27 mouse cellular contexts compared by ENCODE assay signal in genomic region chr11:114300611-114301319, GRCm38 (mm10).
A peak's percentile ranks its signal among the peaks of the same experiment; 100 is the strongest.
DNase-seq lines count a peak whose midpoint lies in the region; ATAC-seq lines count a peak whose summit lies in the region.
"Had no signal": no experiment of that assay in that cellular context is flagged by ENCODE, and none has a peak within 500 bp of the region (broad histone marks: within the 10 kb centered on the region; RNA-seq: fewer than 3 reads in every experiment).

No protein-coding gene starts in this region.

- H3K36me3 ChIP-seq in forebrain, embryonic 14.5 days (ENCODE audit: control insufficient read depth, insufficient read depth, low read length), result no peaks in the 10 kb centered on the region
- H3K36me3 ChIP-seq in forebrain, embryonic 11.5 days (ENCODE audit: control insufficient read depth, insufficient read depth, low read length), result no peaks in the 10 kb centered on the region
- H3K36me3 ChIP-seq in midbrain, embryonic 14.5 days (ENCODE audit: control insufficient read depth, insufficient read depth, low read length), result no peaks in the 10 kb centered on the region
- H3K36me3 ChIP-seq in midbrain, embryonic 10.5 days, result no peaks in the 10 kb centered on the region
- H3K36me3 ChIP-seq in forebrain, embryonic 15.5 days, result no peaks in the 10 kb centered on the region
- H3K36me3 ChIP-seq in neural tube, embryonic 13.5 days, result no peaks in the 10 kb centered on the region
- H3K36me3 ChIP-seq: kidney, embryonic 15.5 days; limb, embryonic 13.5 days; lung, embryonic 15.5 days had no signal

- H3K9me3 ChIP-seq in forebrain, embryonic 14.5 days (replicated peaks; ENCODE audit: control insufficient read depth, low read length), result no peaks in the 10 kb centered on the region
- no peaks in the 10 kb centered on the region for H3K9me3 ChIP-seq in forebrain, embryonic 11.5 days (ENCODE audit: control insufficient read depth, low read length)
- no peaks in the 10 kb centered on the region for H3K9me3 ChIP-seq in midbrain, embryonic 14.5 days (ENCODE audit: control insufficient read depth, low read length)
- H3K9me3 ChIP-seq in midbrain, embryonic 10.5 days (replicated peaks), result no peaks in the 10 kb centered on the region
- no peaks in the 10 kb centered on the region for H3K9me3 ChIP-seq in forebrain, embryonic 15.5 days
- no peaks in the 10 kb centered on the region for H3K9me3 ChIP-seq in neural tube, embryonic 13.5 days
- H3K9me3 ChIP-seq: kidney, embryonic 15.5 days; limb, embryonic 13.5 days; lung, embryonic 15.5 days had no signal

- H3K4me1 ChIP-seq in forebrain, embryonic 14.5 days (ENCODE audit: control insufficient read depth, insufficient read depth, low read length), result peaks cover 23% of the 10 kb centered on the region
- peaks cover 5% of the 10 kb centered on the region; the same call in 1 of the 2 replicates for H3K4me1 ChIP-seq in forebrain, embryonic 11.5 days (replicated peaks; ENCODE audit: control insufficient read depth, insufficient read depth, low read length)
- H3K4me1 ChIP-seq in midbrain, embryonic 14.5 days (ENCODE audit: control insufficient read depth, insufficient read depth, low read length), result peaks cover 20% of the 10 kb centered on the region
- H3K4me1 ChIP-seq in midbrain, embryonic 10.5 days, result peaks cover 14% of the 10 kb centered on the region
- H3K4me1 ChIP-seq in forebrain, embryonic 15.5 days, result peaks cover 24% of the 10 kb centered on the region
- peaks cover 34% of the 10 kb centered on the region for H3K4me1 ChIP-seq in neural tube, embryonic 13.5 days (replicated peaks)
- H3K4me1 ChIP-seq: lung, embryonic 15.5 days had no signal

- H3K27me3 ChIP-seq in forebrain, embryonic 14.5 days (replicated peaks; ENCODE audit: control insufficient read depth, insufficient read depth, low read length), result no peaks in the 10 kb centered on the region
- H3K27me3 ChIP-seq in forebrain, embryonic 11.5 days (ENCODE audit: control insufficient read depth, insufficient read depth, low read length), result no peaks in the 10 kb centered on the region
- no peaks in the 10 kb centered on the region for H3K27me3 ChIP-seq in midbrain, embryonic 14.5 days (ENCODE audit: control insufficient read depth, insufficient read depth, low read length)
- H3K27me3 ChIP-seq in midbrain, embryonic 10.5 days (ENCODE audit: low read depth, poor library complexity, severe bottlenecking), result no peaks in the 10 kb centered on the region
- H3K27me3 ChIP-seq in forebrain, embryonic 15.5 days, result no peaks in the 10 kb centered on the region
- H3K27me3 ChIP-seq in neural tube, embryonic 13.5 days, result no peaks in the 10 kb centered on the region
- H3K27me3 ChIP-seq: limb, embryonic 13.5 days; lung, embryonic 15.5 days had no signal

- no peak overlapping the region for H3K9ac ChIP-seq in forebrain, embryonic 14.5 days (ENCODE audit: low read length)
- H3K9ac ChIP-seq in forebrain, embryonic 11.5 days (ENCODE audit: low read length), result no peak overlapping the region
- no peak overlapping the region for H3K9ac ChIP-seq in midbrain, embryonic 14.5 days (replicated peaks; ENCODE audit: low read length)
- no peak overlapping the region for H3K9ac ChIP-seq in forebrain, embryonic 15.5 days (replicated peaks)
- no peak overlapping the region for H3K9ac ChIP-seq in neural tube, embryonic 13.5 days
- H3K9ac ChIP-seq: kidney, embryonic 15.5 days; limb, embryonic 13.5 days; lung, embryonic 15.5 days had no signal

- DNase-seq in forebrain, embryonic 14.5 days (ENCODE audit: low spot score), result peak; percentile 59
- no peak for DNase-seq in forebrain, embryonic 11.5 days (ENCODE audit: low spot score)
- DNase-seq in midbrain, embryonic 14.5 days, result no peak
- no peak for DNase-seq in midbrain, embryonic 10.5 days (ENCODE audit: low spot score)
- DNase-seq in cerebellum, postnatal 10 days, result no peak
- DNase-seq: adrenal gland, postnatal 14 days; cerebellum, adult 18-20 months; cerebellum, postnatal 14 days; gastrocnemius, postnatal 25 days; heart, adult 11 months; heart, postnatal 36 days; kidney, adult 11 months; kidney, postnatal 25 days; thymus, adult 2 months; thymus, postnatal 36 days had no signal

- H3K4me2 ChIP-seq in forebrain, embryonic 14.5 days (ENCODE audit: low read length), result no peak overlapping the region
- no peak overlapping the region for H3K4me2 ChIP-seq in forebrain, embryonic 11.5 days (ENCODE audit: low read depth, low read length, severe bottlenecking)
- no peak overlapping the region for H3K4me2 ChIP-seq in midbrain, embryonic 14.5 days (ENCODE audit: low read length)
- no peak overlapping the region for H3K4me2 ChIP-seq in forebrain, embryonic 15.5 days (replicated peaks)
- peak overlapping the region; percentile 13; the same call in 1 of the 2 replicates for H3K4me2 ChIP-seq in neural tube, embryonic 13.5 days
- H3K4me2 ChIP-seq: heart, embryonic 11.5 days; kidney, embryonic 15.5 days; limb, embryonic 13.5 days; liver, embryonic 11.5 days; lung, embryonic 15.5 days had no signal

- peak; percentile 77 for ATAC-seq in forebrain, embryonic 14.5 days
- no peak for ATAC-seq in forebrain, embryonic 11.5 days (replicated peaks; ENCODE audit: low FRiP score)
- ATAC-seq in midbrain, embryonic 14.5 days (ENCODE audit: low FRiP score, low TSS enrichment), result no peak
- peak; percentile 70 for ATAC-seq in forebrain, embryonic 15.5 days (replicated peaks)
- peak; percentile 34; the same call in 1 of the 2 replicates for ATAC-seq in neural tube, embryonic 13.5 days (ENCODE audit: low read depth)
- ATAC-seq in erythroid progenitor cell, adult 5-6 weeks (replicated peaks; ENCODE audit: low FRiP score, poor library complexity, severe bottlenecking), result no peak
- ATAC-seq: inflammation-experienced regulatory T-cells, adult 6 months had no signal

- 59% methylated on average over 10 of the region's 10 CpGs for WGBS in forebrain, embryonic 14.5 days
- 83% methylated on average over 10 of the region's 10 CpGs for WGBS in forebrain, embryonic 11.5 days
- WGBS in midbrain, embryonic 14.5 days, result 64% methylated on average over 10 of the region's 10 CpGs
- 90% methylated on average over 10 of the region's 10 CpGs for WGBS in midbrain, embryonic 10.5 days
- WGBS in forebrain, embryonic 15.5 days, result 50% methylated on average over 10 of the region's 10 CpGs
- 30% methylated on average over 10 of the region's 10 CpGs for WGBS in neural tube, embryonic 13.5 days

- H3K27ac ChIP-seq in forebrain, embryonic 14.5 days (ENCODE audit: low read depth, low read length), result peak overlapping the region; percentile 17; the same call in 1 of the 2 replicates
- no peak overlapping the region for H3K27ac ChIP-seq in forebrain, embryonic 11.5 days (ENCODE audit: low read depth, low read length)
- H3K27ac ChIP-seq in midbrain, embryonic 14.5 days (replicated peaks; ENCODE audit: low read depth, low read length), result 0 out of 2 replicates have a peak overlapping the region, but pooled peaks have one; percentile 10
- H3K27ac ChIP-seq in midbrain, embryonic 10.5 days (replicated peaks), result no peak overlapping the region
- H3K27ac ChIP-seq in forebrain, embryonic 15.5 days (replicated peaks), result peak overlapping the region; percentile 36
- peak overlapping the region; percentile 71 for H3K27ac ChIP-seq in neural tube, embryonic 13.5 days (replicated peaks)
- H3K27ac ChIP-seq: kidney, embryonic 15.5 days; left cerebral cortex, adult 2 months; limb, embryonic 13.5 days; lung, embryonic 15.5 days had no signal

- no peak overlapping the region for H3K4me3 ChIP-seq in forebrain, embryonic 14.5 days (ENCODE audit: low read depth, low read length)
- no peak overlapping the region for H3K4me3 ChIP-seq in forebrain, embryonic 11.5 days (ENCODE audit: low read depth, low read length)
- H3K4me3 ChIP-seq in midbrain, embryonic 14.5 days (replicated peaks; ENCODE audit: low read depth, low read length), result no peak overlapping the region
- no peak overlapping the region for H3K4me3 ChIP-seq in midbrain, embryonic 10.5 days
- no peak overlapping the region for H3K4me3 ChIP-seq in forebrain, embryonic 15.5 days
- H3K4me3 ChIP-seq in neural tube, embryonic 13.5 days, result no peak overlapping the region
- H3K4me3 ChIP-seq: erythroblast, embryonic 14.5 days; kidney, embryonic 15.5 days; left cerebral cortex, adult 2 months; limb, embryonic 13.5 days; lung, embryonic 15.5 days; myocyte had no signal

Comparison
In these comparisons a context has a peak if more than half of its experiments do, and no peak if none do; other contexts are left out.
1. ATAC-seq: peak in forebrain, embryonic 14.5 days (single experiment), forebrain, embryonic 15.5 days (single experiment) and neural tube, embryonic 13.5 days (single experiment); none in forebrain, embryonic 11.5 days (single experiment), midbrain, embryonic 14.5 days (single experiment) and erythroid progenitor cell, adult 5-6 weeks (single experiment).
2. H3K27ac ChIP-seq: peak in forebrain, embryonic 14.5 days (single experiment), midbrain, embryonic 14.5 days (single experiment), forebrain, embryonic 15.5 days (single experiment) and neural tube, embryonic 13.5 days (single experiment); none in forebrain, embryonic 11.5 days (single experiment) and midbrain, embryonic 10.5 days (single experiment).